Mouse (Mus musculus): ENCODE data around the gene Dnase1l3. TPM values are rescaled to one million over a fixed set of nuclear protein-coding genes. Genes with fewer than 3 reads are reported as not detected.

Gene Dnase1l3
- polyA plus RNA-seq, 1 experiment from 2014 or later, result 0.08 TPM

DNA sequence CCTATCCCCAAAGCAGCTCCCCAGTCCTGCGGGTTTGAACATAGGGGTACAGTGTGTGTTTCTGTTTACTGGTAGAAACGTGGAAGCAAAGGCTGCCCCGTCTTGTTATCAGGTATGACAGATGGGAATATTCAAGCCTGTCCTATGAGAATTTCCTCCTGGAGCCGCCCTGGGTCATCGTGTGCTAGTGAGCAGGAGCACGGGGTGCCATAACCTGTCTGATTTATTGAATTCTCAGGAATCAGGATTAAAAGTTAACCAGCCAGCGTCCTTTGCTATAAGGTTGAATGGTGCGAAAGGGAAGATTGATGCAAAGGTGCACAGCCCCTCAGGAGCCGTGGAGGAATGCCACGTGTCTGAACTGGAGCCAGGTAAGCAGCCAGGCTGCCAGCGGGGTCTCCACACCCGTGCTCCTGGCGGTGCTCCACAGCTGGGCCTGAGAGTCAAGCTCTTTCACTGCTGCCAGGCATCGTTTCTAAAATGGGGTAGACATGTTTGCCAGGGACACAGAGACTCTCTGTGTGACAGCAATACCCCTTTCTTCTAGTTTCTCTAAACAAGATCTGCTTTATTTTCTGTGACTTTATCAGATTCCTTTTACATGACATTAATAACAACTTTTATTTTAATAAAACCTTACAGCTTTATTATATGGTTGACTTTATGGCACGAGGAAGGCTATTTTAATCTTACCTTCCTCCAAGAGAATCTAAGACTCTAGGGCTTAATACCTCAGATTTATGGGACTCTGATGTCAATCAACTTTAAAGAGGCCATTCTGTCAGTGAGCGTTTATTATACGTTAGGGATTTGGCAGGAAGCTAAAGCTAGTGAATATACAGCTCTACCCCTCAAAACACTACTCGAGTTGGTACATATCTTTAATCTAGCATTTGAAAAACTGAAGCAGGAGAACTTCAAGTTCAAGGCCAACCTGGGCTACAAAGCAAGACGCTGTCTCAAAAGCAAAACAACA, 55.3 kb downstream of the Dnase1l3 start:
- Histone ChIP-seq H3K27ac (replicated peaks; ENCODE audit: low read depth, low read length) (no peak overlapping the region), H3K9ac (replicated peaks; ENCODE audit: low read length) (no peak overlapping the region), H3K36me3 (replicated peaks; ENCODE audit: control insufficient read depth, insufficient read depth, low read depth, low read length) (no peaks in the 10 kb centered on the region; the same call in 1 of the 2 replicates), H3K4me1 (ENCODE audit: control insufficient read depth, insufficient read depth, low read length) (no peaks in the 10 kb centered on the region), H3K27me3 (ENCODE audit: control insufficient read depth, insufficient read depth, low read length) (no peaks in the 10 kb centered on the region), H3K4me2 (ENCODE audit: low read depth, low read length) (no peak overlapping the region), H3K4me3 (ENCODE audit: low read depth, low read length) (no peak overlapping the region), H3K9me3 (replicated peaks; ENCODE audit: control insufficient read depth, low read length) (no peaks in the 10 kb centered on the region)
- no peak for DNase-seq (ENCODE audit: low spot score)
- WGBS, result 89% methylated on average over 19 of the region's 19 CpGs
- ATAC-seq (replicated peaks; ENCODE audit: insufficient number of reproducible peaks, low FRiP score, low TSS enrichment, low read depth), result no peak

GRCm38 (mm10) chr14:7937052-7937630, 57.2 kb downstream of the Dnase1l3 start:
- no peak overlapping the region for H3K4me2 ChIP-seq (ENCODE audit: low read depth, low read length)
- WGBS, result 23% methylated on average over 17 of the region's 17 CpGs
- DNase-seq (ENCODE audit: low spot score) (peak; percentile 70), ATAC-seq (replicated peaks; ENCODE audit: insufficient number of reproducible peaks, low FRiP score, low TSS enrichment, low read depth) (0 out of 2 replicates have a peak, but pooled peaks have one; percentile 38)
- H3K36me3 ChIP-seq (replicated peaks; ENCODE audit: control insufficient read depth, insufficient read depth, low read depth, low read length), result no peaks in the 10 kb centered on the region; the same call in 1 of the 2 replicates
- no peaks in the 10 kb centered on the region for H3K4me1 ChIP-seq (ENCODE audit: control insufficient read depth, insufficient read depth, low read length)
- no peaks in the 10 kb centered on the region for H3K9me3 ChIP-seq (replicated peaks; ENCODE audit: control insufficient read depth, low read length)
- no peak overlapping the region for H3K27ac ChIP-seq (replicated peaks; ENCODE audit: low read depth, low read length)
- H3K27me3 ChIP-seq (ENCODE audit: control insufficient read depth, insufficient read depth, low read length), result no peaks in the 10 kb centered on the region
- no peak overlapping the region for H3K4me3 ChIP-seq (ENCODE audit: low read depth, low read length)
- H3K9ac ChIP-seq (replicated peaks; ENCODE audit: low read length), result no peak overlapping the region

DNA sequence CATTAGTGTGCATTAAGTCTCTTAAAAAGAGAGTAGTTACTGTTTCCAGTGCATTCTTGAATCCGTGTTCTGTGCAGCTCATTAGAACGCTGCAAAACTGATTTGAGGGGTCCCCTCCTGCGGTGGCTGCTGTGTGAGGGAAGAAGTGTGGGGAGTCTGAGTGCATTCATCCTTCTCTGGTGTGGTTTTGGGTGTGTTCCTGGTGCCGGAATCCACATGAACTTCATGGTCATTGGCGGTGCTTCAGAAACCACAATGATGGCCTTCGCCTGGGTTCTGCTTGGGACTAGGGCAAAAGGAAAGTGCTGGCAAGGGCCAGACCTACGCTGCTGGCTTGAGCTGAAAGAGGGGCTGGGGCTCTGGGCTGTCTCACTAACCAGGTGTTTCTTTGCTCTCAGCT, 60.2 kb downstream of the Dnase1l3 start:
- Histone ChIP-seq H3K4me2 (ENCODE audit: low read depth, low read length) (no peak overlapping the region), H3K36me3 (replicated peaks; ENCODE audit: control insufficient read depth, insufficient read depth, low read depth, low read length) (peaks cover 2% of the 10 kb centered on the region), H3K9ac (replicated peaks; ENCODE audit: low read length) (no peak overlapping the region), H3K4me3 (ENCODE audit: low read depth, low read length) (no peak overlapping the region), H3K27ac (replicated peaks; ENCODE audit: low read depth, low read length) (no peak overlapping the region), H3K9me3 (replicated peaks; ENCODE audit: control insufficient read depth, low read length) (no peaks in the 10 kb centered on the region), H3K4me1 (ENCODE audit: control insufficient read depth, insufficient read depth, low read length) (no peaks in the 10 kb centered on the region), H3K27me3 (ENCODE audit: control insufficient read depth, insufficient read depth, low read length) (no peaks in the 10 kb centered on the region)
- DNase-seq (ENCODE audit: low spot score) (no peak), ATAC-seq (replicated peaks; ENCODE audit: insufficient number of reproducible peaks, low FRiP score, low TSS enrichment, low read depth) (no peak)
- 94% methylated on average over 7 of the region's 7 CpGs for WGBS

GRCm38 (mm10) chr14:7932151-7932550, 62.2 kb downstream of the Dnase1l3 start:
- ATAC-seq (replicated peaks; ENCODE audit: insufficient number of reproducible peaks, low FRiP score, low TSS enrichment, low read depth), result no peak
- Histone ChIP-seq H3K36me3 (replicated peaks; ENCODE audit: control insufficient read depth, insufficient read depth, low read depth, low read length) (peaks cover 2% of the 10 kb centered on the region), H3K27ac (replicated peaks; ENCODE audit: low read depth, low read length) (no peak overlapping the region), H3K4me3 (ENCODE audit: low read depth, low read length) (no peak overlapping the region), H3K9me3 (replicated peaks; ENCODE audit: control insufficient read depth, low read length) (no peaks in the 10 kb centered on the region), H3K27me3 (ENCODE audit: control insufficient read depth, insufficient read depth, low read length) (no peaks in the 10 kb centered on the region), H3K9ac (replicated peaks; ENCODE audit: low read length) (no peak overlapping the region), H3K4me1 (ENCODE audit: control insufficient read depth, insufficient read depth, low read length) (no peaks in the 10 kb centered on the region), H3K4me2 (ENCODE audit: low read depth, low read length) (no peak overlapping the region)
- no peak for DNase-seq (ENCODE audit: low spot score)
- WGBS, result 95% methylated on average over 4 of the region's 4 CpGs

- Histone ChIP-seq H3K27me3 (ENCODE audit: control insufficient read depth, insufficient read depth, low read length) (no peaks in the 10 kb centered on the region), H3K9ac (replicated peaks; ENCODE audit: low read length) (no peak overlapping the region), H3K27ac (replicated peaks; ENCODE audit: low read depth, low read length) (no peak overlapping the region), H3K4me2 (ENCODE audit: low read depth, low read length) (no peak overlapping the region), H3K9me3 (replicated peaks; ENCODE audit: control insufficient read depth, low read length) (no peaks in the 10 kb centered on the region), H3K4me3 (ENCODE audit: low read depth, low read length) (no peak overlapping the region), H3K4me1 (ENCODE audit: control insufficient read depth, insufficient read depth, low read length) (no peaks in the 10 kb centered on the region), H3K36me3 (replicated peaks; ENCODE audit: control insufficient read depth, insufficient read depth, low read depth, low read length) (peaks cover 2% of the 10 kb centered on the region)
- WGBS, result 87% methylated on average over 7 of the region's 7 CpGs
- no peak for ATAC-seq (replicated peaks; ENCODE audit: insufficient number of reproducible peaks, low FRiP score, low TSS enrichment, low read depth)
- DNase-seq (ENCODE audit: low spot score), result no peak
Observed at GRCm38 (mm10) chr14:7929029-7929428, 65.3 kb downstream of the Dnase1l3 start.

DNA sequence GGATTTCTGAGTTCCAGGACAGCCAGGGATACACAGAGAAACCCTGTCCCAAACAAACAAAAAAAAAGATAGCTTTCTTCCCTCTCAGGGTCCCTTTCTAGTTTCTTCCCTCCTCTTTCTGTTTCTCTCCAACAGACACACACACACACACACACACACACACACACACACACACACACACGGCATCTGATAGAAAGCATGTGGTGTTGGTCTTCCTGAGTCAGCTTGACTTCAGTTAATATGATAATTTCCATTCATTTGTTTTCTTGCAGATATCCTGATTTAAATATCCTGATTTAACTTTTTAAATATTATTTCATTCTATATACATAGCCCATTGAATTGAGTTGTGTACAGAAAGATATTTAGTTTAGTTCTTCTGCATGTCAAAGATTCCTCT, 66.0 kb downstream of the Dnase1l3 start:
- Histone ChIP-seq H3K9me3 (replicated peaks; ENCODE audit: control insufficient read depth, low read length) (no peaks in the 10 kb centered on the region), H3K27ac (replicated peaks; ENCODE audit: low read depth, low read length) (no peak overlapping the region), H3K4me2 (ENCODE audit: low read depth, low read length) (no peak overlapping the region), H3K27me3 (ENCODE audit: control insufficient read depth, insufficient read depth, low read length) (no peaks in the 10 kb centered on the region), H3K9ac (replicated peaks; ENCODE audit: low read length) (no peak overlapping the region), H3K4me3 (ENCODE audit: low read depth, low read length) (no peak overlapping the region), H3K4me1 (ENCODE audit: control insufficient read depth, insufficient read depth, low read length) (no peaks in the 10 kb centered on the region), H3K36me3 (replicated peaks; ENCODE audit: control insufficient read depth, insufficient read depth, low read depth, low read length) (peaks cover 2% of the 10 kb centered on the region)
- DNase-seq (ENCODE audit: low spot score) (no peak), ATAC-seq (replicated peaks; ENCODE audit: insufficient number of reproducible peaks, low FRiP score, low TSS enrichment, low read depth) (no peak)
- WGBS, result 80% methylated on average over 1 of the region's 1 CpGs

GRCm38 (mm10) chr14:7923635-7924034, 70.7 kb downstream of the Dnase1l3 start:
- H3K36me3 ChIP-seq (replicated peaks; ENCODE audit: control insufficient read depth, insufficient read depth, low read depth, low read length), result no peaks in the 10 kb centered on the region; the same call in none of the 2 replicates
- ATAC-seq (replicated peaks; ENCODE audit: insufficient number of reproducible peaks, low FRiP score, low TSS enrichment, low read depth), result no peak
- no peak overlapping the region for H3K4me2 ChIP-seq (ENCODE audit: low read depth, low read length)
- DNase-seq (ENCODE audit: low spot score), result no peak
- no peaks in the 10 kb centered on the region for H3K9me3 ChIP-seq (replicated peaks; ENCODE audit: control insufficient read depth, low read length)
- H3K4me3 ChIP-seq (ENCODE audit: low read depth, low read length), result no peak overlapping the region
- H3K27ac ChIP-seq (replicated peaks; ENCODE audit: low read depth, low read length), result no peak overlapping the region
- no peaks in the 10 kb centered on the region for H3K4me1 ChIP-seq (ENCODE audit: control insufficient read depth, insufficient read depth, low read length)
- H3K27me3 ChIP-seq (ENCODE audit: control insufficient read depth, insufficient read depth, low read length), result no peaks in the 10 kb centered on the region
- no peak overlapping the region for H3K9ac ChIP-seq (replicated peaks; ENCODE audit: low read length)

DNA sequence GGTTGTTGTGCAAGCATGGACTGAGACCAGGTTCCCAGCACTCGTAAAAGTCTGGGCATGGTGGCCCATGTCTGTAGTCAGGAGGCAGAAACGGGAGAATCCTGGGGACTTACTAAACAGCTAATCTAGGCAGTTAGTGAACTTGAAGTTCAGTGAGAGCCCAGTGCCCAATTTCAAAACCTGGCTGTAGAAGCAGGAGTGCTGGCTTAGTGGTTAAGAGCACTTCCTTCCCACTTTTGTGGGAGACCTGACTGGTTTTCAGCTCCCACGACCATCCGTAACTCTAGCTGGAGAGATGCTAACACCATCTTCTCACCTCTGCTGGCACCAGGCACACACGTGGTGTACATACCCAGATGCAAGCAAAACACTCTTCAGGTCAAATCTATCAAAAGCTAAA, 72.9 kb downstream of the Dnase1l3 start:
- H3K36me3 ChIP-seq (replicated peaks; ENCODE audit: control insufficient read depth, insufficient read depth, low read depth, low read length), result peaks cover 2% of the 10 kb centered on the region
- 86% methylated on average over 5 of the region's 5 CpGs for WGBS

More for the DNA sequence above, 72.9 kb downstream of the Dnase1l3 start:
- no peak overlapping the region for H3K4me3 ChIP-seq (ENCODE audit: low read depth, low read length)
- no peak overlapping the region for H3K4me2 ChIP-seq (ENCODE audit: low read depth, low read length)
- no peak overlapping the region for H3K9ac ChIP-seq (replicated peaks; ENCODE audit: low read length)
- H3K4me1 ChIP-seq (ENCODE audit: control insufficient read depth, insufficient read depth, low read length), result no peaks in the 10 kb centered on the region
- DNase-seq (ENCODE audit: low spot score) (no peak), ATAC-seq (replicated peaks; ENCODE audit: insufficient number of reproducible peaks, low FRiP score, low TSS enrichment, low read depth) (no peak)
- H3K27me3 ChIP-seq (ENCODE audit: control insufficient read depth, insufficient read depth, low read length), result no peaks in the 10 kb centered on the region
- H3K27ac ChIP-seq (replicated peaks; ENCODE audit: low read depth, low read length), result no peak overlapping the region
- H3K9me3 ChIP-seq (replicated peaks; ENCODE audit: control insufficient read depth, low read length), result no peaks in the 10 kb centered on the region

Measured in embryonic facial prominence, embryonic 11.5 days (tissue).